Mouse (Mus musculus) gastrocnemius, postnatal 36 days (tissue): Measurements from ENCODE around the gene Akt3. TPM values are rescaled to one million over a fixed set of nuclear protein-coding genes. Genes with fewer than 3 reads are reported as not detected.

ENCODE experiments used
- DNase-seq, 2 experiments: peaks; one replicate each; pipeline ENCODE4 v3.0.0; 2022
- intact Hi-C: fragments of 180-260 bp; cut with DNase I; formaldehyde crosslinking; loops from one replicate; pipeline ENCODE4 v1.15.1; 2025
- total RNA-seq, 2 experiments: library from RNA; stranded (reverse); gene quantifications; 2 replicates each; pipeline ENCODE4 v1.2.3; 2021

Akt3 gene
- total RNA-seq, 2 experiments from 2014 or later, result 9.5 to 10.5 TPM

DNA sequence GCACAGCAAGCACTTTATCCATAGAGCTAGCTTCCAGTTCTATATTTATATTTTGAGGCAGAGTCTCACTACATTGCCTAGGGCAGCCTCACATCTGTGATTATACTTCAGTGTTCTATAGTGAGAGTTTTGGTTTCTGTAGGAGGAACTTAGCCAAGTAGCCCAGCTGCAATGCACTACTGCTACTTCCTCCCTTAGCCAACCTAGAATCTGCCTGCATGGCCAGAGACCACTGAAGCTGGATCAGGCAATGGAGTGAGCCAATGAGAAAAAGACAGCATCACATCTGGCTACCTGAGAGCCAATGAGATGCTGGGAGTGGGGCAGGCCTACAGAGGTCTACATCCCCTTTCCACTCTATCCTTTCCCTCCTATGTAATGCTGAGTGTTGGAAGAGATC lies 192.3 kb downstream of the Akt3 start:
- intact Hi-C loops, result no loop called here
- no peak for DNase-seq

DNA sequence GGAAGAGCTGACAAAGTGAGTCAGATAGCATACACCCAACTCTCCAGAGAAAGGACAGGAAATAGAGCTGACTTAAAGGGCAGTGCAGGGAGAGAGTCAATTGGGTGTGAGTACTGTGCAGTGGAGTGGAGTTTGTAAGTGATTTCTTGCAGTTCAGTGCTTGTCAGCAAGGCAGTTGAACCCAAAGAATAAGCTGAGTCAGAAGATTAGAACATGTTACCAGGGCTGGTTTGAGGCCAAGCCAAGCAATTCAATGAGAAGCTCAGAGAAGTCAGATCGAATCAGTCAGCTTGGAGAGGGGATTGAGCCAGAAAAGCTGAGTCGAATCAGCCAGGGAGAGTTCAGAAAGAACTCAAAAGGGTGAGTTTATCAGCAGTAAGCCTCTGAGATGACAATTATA lies 196.2 kb downstream of the Akt3 start:
- no peak for DNase-seq
- intact Hi-C loops, result no loop called here

DNA sequence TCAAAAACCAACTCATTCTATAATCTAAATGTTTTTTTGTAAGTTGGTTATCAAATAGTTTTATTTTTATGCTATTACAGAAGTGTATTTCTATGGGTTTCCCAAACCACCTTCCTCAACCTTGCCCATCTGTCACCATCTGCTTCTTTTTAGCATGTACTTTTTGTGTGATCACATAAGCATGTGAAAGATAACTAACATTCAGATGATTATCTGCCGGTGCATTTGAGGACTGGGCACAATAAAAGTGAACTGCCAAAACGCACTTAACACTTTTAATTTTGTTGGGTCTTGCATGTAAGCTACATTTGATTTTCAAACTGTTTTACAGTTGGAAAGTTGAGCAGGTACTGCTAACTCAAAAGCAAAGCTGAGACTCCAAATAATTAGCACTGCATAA lies 203.1 kb downstream of the Akt3 start:
- DNase-seq, result no peak
- intact Hi-C loops, result no loop called here

DNA sequence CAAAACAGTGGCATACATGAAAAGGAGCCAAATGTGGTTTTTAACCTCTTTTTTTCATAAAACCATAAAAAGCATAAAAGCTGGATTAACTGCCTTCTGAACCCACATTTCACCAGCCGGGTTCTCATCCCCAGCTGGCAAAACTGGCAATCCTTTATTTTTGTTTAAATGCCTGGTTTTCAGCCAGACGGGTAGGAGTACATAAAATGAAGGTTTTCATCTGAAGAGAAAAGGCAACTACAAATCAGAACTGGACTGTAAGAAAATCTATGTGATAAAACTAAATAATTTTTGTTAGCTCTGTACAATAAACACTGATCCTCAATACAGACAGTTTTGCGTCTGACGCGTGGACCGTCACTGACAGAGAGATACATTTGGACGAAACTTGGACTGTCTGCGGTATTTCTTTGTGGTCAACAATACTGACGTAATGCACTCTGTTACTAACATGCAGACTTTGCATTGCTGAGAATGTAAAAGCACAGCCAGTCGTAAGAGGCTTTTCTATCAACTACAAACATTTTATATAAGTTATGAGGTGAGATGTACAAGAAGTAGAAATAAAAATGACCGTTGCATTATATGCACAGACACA lies 206.5 kb downstream of the Akt3 start:
- DNase-seq, result no peak
- intact Hi-C loops, result no loop called here

DNA sequence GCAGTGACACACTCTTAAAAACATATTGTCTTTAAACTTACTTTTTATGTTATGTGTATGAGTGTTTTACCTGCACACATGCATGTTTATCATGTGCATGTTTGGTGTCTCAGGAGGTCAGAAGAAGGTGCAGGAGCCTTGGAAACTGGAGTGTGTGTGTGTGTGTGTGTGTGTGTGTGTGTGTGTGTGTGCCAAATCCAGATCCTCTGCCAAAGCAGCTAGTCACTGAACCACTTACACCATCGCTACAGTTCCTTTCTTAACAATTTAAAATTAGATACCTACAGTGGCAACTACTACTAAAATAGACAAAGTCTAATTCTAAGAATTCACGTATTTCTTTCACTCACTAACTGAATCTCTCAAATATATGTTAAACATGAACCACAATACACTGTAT lies 209.2 kb downstream of the Akt3 start:
- no peak for DNase-seq
- intact Hi-C loops, result no loop called here

DNA sequence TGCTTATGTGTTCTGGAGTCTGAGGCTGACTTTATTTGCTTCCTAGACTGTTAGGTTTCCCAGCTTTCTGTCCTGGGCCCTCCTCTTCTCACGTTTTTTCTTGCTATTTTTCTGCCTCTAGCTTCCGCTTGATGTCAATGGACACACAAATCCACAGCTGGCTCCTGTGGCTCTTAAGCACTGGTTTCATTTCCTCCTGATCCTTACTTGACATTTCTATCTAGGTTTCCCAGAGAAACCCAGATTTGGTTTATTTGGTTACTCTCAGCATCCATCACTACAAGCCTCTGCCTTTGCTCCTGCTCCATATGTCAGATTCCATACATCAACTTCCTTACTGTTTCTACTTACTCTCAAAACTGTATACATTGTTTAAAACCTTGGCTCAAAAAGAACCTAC lies 211.0 kb downstream of the Akt3 start:
- intact Hi-C loops, result no loop called here
- no peak for DNase-seq

DNA sequence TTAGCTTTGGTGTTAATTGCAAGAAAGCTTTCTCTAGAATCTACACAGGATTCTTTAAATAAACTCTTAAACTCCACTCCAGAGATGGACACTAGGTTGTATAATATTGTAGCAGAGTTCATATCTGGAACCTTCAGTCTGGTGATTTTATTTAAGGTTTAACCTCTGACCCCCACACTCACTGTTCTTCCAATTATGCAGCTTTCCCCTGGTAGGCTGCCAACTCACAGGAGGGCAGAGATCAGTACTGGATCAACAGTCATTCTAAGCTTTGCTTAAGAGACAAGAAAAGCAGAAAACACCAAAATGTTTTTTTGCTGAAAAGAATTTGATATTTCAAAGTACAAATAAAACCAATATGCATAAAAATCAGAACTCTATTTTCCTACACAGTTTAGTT lies 212.1 kb downstream of the Akt3 start:
- DNase-seq, result no peak
- intact Hi-C loops, result no loop called here

DNA sequence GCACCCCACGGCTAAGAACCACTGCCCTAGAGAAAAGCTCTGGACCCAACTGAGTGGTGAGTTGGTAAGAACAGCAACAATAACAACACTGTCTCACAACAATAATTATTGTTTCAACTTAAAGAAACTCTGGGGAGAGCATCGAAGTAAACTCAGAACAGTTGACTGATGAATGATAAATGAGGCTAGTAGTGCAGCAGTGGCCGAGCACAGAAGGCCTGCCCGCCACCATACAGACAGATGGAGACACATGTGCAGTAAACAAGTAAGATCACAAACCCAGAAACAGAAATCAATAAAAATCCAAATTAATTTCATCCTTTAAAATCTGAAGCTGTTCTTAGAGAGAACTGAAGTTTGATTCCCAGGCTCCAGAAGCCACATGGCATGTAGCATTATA lies 217.9 kb downstream of the Akt3 start:
- intact Hi-C loops, result no loop called here
- no peak for DNase-seq

DNA sequence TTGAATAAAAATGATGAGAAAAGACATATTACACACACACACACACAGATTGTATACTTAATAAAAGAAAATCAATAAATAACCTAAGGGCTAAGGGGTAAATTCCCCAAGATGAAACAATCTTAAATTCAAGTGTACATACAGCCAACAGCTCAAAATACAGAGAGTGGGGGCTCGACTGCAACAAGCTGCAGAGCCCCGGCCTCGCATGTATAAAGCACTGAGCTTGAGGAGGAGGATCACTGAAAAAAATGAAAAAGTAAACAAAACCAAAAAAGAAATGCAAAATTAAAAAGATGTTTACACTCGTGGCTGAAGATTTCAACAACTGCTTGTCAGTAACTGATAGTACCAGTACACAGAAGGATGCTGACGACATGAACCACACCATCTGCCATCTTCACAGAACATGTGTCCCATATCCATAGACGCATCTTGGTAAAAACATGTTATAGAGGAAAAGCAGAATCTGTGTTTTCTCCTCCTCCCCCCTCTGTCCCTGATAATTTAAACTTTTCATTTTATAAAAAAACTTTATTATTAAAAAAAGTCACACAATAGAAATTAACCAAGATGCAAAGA lies 218.8 kb downstream of the Akt3 start:
- DNase-seq, result no peak
- intact Hi-C loops, result no loop called here

DNA sequence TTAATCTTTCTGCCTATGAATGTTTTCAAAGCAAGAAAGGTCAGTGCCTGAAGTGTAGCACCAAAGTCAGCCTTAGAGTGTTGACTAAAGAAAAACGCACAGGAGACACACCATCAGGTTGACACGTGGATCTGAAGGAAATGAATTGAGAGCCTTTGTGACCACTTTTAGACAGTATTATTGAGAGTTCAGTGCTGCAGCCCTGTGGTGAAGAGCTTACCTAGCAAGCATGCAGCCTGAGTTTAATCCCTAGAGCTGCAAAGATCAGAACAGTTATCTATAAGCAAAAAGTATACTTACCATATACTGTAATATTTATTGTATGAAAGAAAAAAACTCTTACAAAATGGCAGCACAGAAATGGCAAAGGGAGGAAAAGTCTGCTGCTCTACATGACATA lies 219.6 kb downstream of the Akt3 start:
- intact Hi-C loops, result no loop called here
- no peak for DNase-seq

DNA sequence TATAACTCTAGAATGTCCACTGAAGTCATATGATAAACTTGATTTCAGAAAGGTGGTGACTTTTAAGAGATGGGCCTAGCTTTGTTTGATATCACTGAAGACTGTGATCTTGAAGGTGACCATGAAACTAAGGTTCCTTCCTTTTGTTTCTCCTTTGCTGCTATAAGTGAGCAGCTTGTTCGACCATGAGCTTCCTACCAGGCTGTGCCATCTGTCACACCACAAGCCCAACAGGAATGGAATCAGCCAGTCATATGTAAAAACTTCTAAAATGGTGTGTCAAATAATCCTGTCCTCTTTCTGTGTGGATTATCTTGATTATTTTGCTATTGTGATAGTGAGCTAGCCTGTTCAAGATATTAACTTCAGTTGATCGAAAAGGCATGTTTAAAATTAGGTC lies 222.5 kb downstream of the Akt3 start:
- intact Hi-C loops, result no loop called here
- DNase-seq, result no peak

DNA sequence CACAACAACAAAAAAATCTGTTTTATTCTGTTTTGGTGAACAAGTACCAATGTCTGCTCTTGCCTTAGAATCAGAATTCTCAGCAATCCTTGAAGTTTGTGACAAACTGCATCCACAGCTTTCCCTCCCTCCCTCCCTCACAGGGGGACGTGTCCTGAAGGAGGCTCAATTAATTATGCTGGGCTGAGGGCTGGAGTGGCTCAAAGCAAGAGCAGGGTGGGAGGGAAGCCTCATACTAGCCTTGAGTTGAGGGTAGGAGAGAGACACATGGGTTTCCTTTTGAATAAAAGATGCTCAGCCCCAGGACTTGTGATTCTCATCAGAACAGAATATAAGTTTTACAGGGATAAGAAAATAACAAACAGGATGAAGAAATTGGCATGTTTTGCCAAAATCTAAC lies 225.8 kb downstream of the Akt3 start:
- no peak for DNase-seq
- intact Hi-C loops, result no loop called here

DNA sequence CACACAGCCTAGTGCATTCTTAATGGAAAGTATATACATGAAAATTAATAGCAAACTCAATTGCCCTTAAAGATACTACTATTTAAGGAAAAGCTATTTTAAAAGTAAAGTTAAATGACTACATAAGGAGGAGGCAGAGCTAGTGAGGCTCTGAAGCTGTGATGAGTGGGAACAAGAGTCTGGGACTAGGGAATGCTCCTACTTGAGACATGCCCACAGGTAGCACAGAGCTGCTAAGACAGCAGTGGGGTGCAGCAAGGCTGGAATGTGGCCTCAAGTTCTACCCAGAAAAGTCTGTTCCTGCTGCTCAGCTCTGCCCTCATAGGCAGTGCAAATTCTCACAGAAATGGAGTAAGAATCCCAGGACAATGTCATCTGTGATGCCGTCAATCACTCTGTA lies 226.8 kb downstream of the Akt3 start:
- DNase-seq, result no peak
- intact Hi-C loops, result no loop called here

DNA sequence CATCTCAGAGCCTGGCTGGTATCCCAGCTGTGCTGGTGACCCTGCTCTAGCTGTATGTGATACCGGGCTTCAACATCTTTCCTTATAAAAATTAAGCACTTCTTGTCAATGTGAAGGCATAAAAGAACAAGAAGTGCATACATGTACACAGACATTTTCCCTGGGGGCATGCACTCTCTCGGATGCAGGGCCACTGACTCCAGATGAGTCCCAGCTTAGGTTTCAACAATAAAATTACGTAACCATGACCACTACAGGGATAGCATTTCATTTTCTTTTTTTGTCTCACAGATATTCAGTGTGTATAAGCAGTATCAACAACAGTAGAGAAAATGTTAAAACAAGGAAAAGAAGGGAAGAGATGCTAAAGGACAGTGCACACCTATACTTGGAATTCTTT lies 227.3 kb downstream of the Akt3 start:
- intact Hi-C loops, result no loop called here
- DNase-seq, result no peak

DNA sequence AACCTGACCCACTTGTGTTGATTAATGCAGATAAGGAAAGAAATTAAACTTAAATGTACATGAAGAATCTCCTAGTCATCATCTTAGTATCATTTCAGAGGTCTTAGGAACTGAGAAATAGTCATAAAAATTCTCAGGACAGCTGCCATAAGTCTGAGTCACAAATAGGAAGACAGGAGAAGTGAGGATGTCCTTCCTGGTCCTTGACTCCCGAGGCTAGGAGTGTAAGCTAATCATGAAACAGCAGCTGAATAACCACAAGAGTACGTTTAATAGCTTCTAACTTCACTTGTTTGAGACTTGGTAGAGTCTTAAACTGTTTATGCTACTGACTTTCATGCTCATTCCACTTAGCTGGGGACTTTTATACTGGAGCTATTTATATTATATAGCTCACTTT lies 229.0 kb downstream of the Akt3 start:
- DNase-seq, result no peak
- intact Hi-C loops, result no loop called here

DNA sequence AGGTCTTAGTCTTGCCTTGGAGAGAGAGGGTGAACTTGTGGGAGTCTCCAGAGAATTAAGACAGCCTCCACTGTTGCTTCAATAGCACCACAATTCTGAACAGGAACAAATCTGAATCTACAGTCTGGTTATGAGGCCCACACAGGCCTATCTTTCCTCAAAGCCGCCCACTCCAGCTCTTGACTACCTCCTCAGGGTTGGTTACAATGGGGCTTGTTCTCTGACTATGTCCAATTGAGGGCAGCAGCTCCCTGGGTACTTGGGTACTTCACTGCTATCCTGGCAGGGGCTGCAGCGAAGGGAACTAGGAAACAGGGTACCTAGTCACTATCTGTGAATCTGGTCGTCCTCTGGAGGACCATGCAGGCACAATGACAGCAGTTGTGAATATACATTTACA lies 230.3 kb downstream of the Akt3 start:
- no peak for DNase-seq
- intact Hi-C loops, result no loop called here

DNA sequence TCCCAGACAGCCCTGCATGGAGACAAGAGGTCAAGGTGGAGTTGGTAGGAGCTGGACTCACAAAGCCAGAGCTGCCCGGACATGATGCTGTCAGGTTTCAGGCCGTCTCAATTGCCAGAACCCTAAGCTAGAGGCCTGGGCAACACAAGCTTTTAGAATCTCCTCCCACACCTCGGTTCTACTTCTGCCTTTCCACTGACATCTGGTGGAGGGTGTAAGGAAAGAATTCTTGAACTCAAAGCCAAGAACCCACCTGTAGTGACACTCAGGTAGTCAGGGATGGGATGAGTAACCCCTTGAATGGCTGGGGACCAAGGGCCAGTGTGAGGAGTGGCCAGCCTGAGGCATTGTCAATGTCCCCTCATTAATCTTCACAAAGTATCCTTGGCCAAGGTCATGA lies 235.3 kb downstream of the Akt3 start:
- intact Hi-C loops, result no loop called here
- DNase-seq, result no peak

DNA sequence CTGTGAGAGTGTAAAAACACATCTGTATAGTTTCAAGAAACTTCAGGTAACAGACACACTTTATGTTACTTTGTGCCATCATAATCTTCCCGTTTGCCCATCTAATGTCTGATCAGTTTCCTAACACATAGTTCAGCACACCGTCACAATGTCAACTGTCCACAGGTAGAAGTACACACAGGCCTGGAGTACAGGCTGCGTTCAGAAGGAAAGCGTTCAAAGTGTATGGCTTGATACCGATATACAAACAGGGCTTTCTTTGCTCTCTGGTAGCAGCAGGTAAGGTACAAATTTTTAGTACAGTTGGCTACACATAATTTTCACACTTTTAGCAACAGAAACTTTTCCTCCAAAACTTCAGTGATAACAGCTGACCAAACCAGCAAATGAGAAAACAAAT lies 238.3 kb downstream of the Akt3 start:
- intact Hi-C loops, result no loop called here
- no peak for DNase-seq

DNA sequence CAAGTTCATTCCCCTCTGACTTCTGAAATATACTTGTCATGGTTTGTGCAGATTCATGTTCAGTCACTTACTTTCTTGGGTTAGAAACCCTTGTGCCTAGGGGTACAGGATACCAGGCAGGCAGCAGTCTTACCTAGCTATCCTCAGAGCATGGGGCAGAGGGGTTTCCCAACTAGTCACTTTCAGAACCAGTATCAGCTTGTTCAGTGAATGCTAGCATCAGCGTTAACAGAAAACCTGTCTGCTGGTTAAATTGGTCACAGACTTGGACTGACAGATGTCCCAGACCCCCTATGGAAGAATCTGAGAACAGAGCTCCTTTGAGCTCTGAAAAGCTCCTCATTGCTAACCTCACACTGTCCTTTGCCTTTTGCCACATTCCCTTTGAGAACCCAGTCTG lies 239.3 kb downstream of the Akt3 start:
- no peak for DNase-seq
- intact Hi-C loops, result no loop called here

DNA sequence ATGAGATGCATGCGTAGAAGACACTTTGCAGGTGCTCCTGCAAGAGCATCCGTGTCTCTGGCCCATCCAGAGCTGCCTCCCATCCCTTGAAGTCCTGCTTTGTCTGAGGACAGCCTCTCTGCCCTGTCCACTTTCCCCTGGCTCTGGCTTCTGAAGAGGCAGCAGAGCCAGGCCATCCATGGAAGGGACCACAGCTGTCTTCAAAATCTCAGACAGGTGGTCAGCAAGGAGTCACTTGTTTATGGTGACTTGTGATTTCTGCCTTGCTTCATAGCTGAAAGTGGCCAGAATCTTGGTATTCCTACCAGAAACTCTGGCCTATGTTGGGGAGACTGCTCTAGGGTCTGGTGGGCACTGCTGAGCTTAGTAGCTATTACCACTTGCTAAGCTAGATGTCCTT lies 241.3 kb downstream of the Akt3 start:
- intact Hi-C loops, result no loop called here

DNA sequence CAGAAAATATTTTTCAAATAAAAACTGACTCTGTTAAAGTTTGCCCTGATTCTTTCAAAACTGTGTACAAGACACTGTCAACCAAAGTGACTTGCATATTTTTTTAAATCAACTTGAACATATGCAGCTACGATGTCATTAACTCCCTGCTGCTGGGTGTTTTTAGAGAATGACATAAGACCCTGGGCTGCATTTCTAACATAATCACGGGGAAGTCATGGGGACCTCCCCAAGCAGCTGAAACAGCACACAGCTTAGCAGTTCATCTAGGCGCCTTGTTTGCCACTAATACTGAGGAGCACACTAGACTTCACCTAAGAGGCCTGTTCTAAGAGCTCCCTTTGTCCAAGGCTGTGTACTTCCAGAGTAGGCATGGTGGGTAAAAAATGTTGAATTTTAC lies 242.1 kb downstream of the Akt3 start:
- intact Hi-C loops, result no loop called here
- no peak for DNase-seq

More for the DNA sequence above, 241.3 kb downstream of the Akt3 start:
- no peak for DNase-seq

DNA sequence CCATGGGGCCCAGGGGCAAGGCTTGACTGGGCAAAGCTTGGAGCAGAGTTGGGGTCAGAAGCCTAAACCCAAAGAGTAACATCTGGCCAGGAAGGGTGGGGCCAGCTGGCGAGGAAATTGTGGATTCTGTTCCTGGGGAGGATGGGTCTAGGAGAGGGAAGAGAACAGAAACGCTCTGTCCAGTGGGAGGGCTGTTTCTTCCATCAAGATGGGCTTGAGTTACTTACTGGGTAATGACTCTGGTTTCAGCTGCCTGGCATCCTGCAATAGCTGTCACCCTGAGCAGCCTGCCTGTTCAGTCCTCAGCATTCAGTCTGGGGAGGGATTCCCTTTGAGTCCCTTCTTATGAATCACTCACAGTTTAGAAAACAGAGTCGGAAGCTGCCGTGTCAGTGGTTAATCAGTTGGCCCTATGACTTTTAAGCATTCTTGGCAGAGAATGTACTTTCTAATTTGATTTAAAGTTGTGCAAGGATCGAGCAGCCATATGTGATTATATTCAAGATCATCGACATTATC lies 243.0 kb downstream of the Akt3 start:
- no peak for DNase-seq
- intact Hi-C loops, result no loop called here

DNA sequence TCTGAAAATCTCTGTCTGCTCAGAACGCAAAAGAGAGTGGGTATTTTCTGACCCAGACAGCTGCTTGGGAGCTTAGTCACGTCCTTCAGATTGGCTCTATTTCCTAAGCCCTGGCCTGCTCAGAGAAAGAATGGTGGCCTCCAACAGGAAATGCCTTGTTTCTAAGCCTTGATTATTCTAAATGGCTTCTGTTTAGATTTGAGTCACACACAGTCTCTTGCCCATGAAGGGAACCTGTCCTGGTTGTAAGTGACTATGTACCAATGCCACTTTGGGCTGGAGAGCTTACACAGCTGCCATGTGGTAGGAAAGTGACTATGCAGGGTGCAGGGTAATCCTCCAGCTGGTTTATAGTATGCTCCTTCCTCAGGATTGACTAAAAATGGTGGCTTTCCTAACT lies 243.7 kb downstream of the Akt3 start:
- intact Hi-C loops, result no loop called here
- no peak for DNase-seq
